ENCODE assay signal across 26 mouse cellular contexts in the genomic region with DNA sequence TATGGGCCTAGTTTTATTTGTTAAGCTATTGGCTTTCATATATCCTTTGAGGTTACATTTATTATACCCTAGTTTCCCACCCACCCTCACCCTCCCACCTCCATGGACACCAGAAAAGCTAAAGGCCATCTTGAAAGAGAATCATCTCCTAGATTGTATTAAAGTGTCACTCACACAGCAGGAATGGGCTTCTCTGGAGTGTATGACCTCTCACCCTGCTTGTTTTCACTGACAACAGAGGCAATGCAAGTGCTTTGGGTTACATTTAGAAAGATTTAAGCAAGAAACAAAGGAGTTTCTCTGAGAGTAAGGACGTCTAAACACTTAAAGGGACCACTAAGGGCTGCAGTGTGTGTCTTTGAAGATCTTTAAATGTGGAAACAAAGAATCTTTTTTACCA.
DNase-seq lines count a peak whose midpoint lies in the region; ATAC-seq lines count a peak whose summit lies in the region.
"Had no signal": no experiment of that assay in that cellular context is flagged by ENCODE, and none has a peak within 500 bp of the region (broad histone marks: within the 10 kb centered on the region; RNA-seq: fewer than 3 reads in every experiment).

No protein-coding gene starts in this region.

- no peaks in the 10 kb centered on the region; the same call in 1 of the 2 replicates for H3K27me3 ChIP-seq in midbrain, embryonic 10.5 days (ENCODE audit: low read depth, poor library complexity, severe bottlenecking)
- no peaks in the 10 kb centered on the region for H3K27me3 ChIP-seq in midbrain, embryonic 16.5 days (ENCODE audit: control insufficient read depth, insufficient read depth, low read depth, low read length)
- H3K27me3 ChIP-seq: CH12.LX; embryonic facial prominence, embryonic 12.5 days; forebrain, embryonic 13.5 days; forebrain, embryonic 15.5 days had no signal

- no peak for ATAC-seq in midbrain, embryonic 16.5 days
- ATAC-seq: activated CD4-positive, CD25-positive, alpha-beta regulatory T cell, adult 4 months; CD4-positive, CD25-positive, alpha-beta regulatory T cell, adult 4 months; forebrain, embryonic 13.5 days; forebrain, embryonic 15.5 days; forebrain, postnatal 0 days; Patski had no signal

- WGBS in midbrain, embryonic 10.5 days, result 2% methylated on average over 1 of the region's 1 CpGs
- WGBS in midbrain, embryonic 16.5 days, result 9% methylated on average over 1 of the region's 1 CpGs

- peaks cover 23% of the 10 kb centered on the region for H3K4me1 ChIP-seq in midbrain, embryonic 10.5 days
- no peaks in the 10 kb centered on the region for H3K4me1 ChIP-seq in midbrain, embryonic 16.5 days (ENCODE audit: control insufficient read depth, insufficient read depth, low read length)
- H3K4me1 ChIP-seq: embryonic facial prominence, embryonic 10.5 days; embryonic facial prominence, embryonic 12.5 days; forebrain, embryonic 13.5 days; forebrain, embryonic 15.5 days had no signal

- no peaks in the 10 kb centered on the region for H3K36me3 ChIP-seq in midbrain, embryonic 10.5 days
- no peaks in the 10 kb centered on the region for H3K36me3 ChIP-seq in midbrain, embryonic 16.5 days (ENCODE audit: control insufficient read depth, insufficient read depth, low read length)
- H3K36me3 ChIP-seq: embryonic facial prominence, embryonic 10.5 days; embryonic facial prominence, embryonic 12.5 days; forebrain, embryonic 15.5 days; G1E had no signal

- no peaks in the 10 kb centered on the region for H3K9me3 ChIP-seq in midbrain, embryonic 10.5 days (replicated peaks)
- no peaks in the 10 kb centered on the region for H3K9me3 ChIP-seq in midbrain, embryonic 16.5 days (replicated peaks; ENCODE audit: control insufficient read depth, low read length, poor library complexity, severe bottlenecking)
- H3K9me3 ChIP-seq: embryonic facial prominence, embryonic 10.5 days; embryonic facial prominence, embryonic 12.5 days; forebrain, embryonic 13.5 days; forebrain, embryonic 15.5 days had no signal

- H3K27ac ChIP-seq in midbrain, embryonic 10.5 days (replicated peaks), result peak overlapping the region; percentile 14; the same call in 1 of the 2 replicates
- H3K27ac ChIP-seq in midbrain, embryonic 16.5 days (ENCODE audit: low read length), result no peak overlapping the region
- H3K27ac ChIP-seq: embryonic facial prominence, embryonic 10.5 days; embryonic facial prominence, embryonic 12.5 days; forebrain, embryonic 13.5 days; forebrain, embryonic 15.5 days had no signal

- H3K9ac ChIP-seq in midbrain, embryonic 16.5 days (ENCODE audit: low read depth, low read length), result no peak overlapping the region
- H3K9ac ChIP-seq: embryonic facial prominence, embryonic 12.5 days; forebrain, embryonic 13.5 days; forebrain, embryonic 15.5 days; forebrain, postnatal 0 days had no signal

- H3K4me3 ChIP-seq in midbrain, embryonic 10.5 days, result no peak overlapping the region
- H3K4me3 ChIP-seq in midbrain, embryonic 16.5 days (ENCODE audit: low read depth, low read length), result no peak overlapping the region
- H3K4me3 ChIP-seq: embryonic facial prominence, embryonic 10.5 days; embryonic facial prominence, embryonic 12.5 days; forebrain, embryonic 13.5 days; forebrain, embryonic 15.5 days had no signal

- no peak for DNase-seq in midbrain, embryonic 10.5 days (ENCODE audit: low spot score)
- DNase-seq in embryo, embryonic 10 days (ENCODE audit: low spot score), result peak; percentile 68
- DNase-seq in embryo, embryonic 11 days, result peak; percentile 32
- peak; percentile 31 for DNase-seq in mesoderm, embryonic 11.5 days (ENCODE audit: low read depth, low spot score)
- no peak for DNase-seq in left cerebral cortex, adult 8-10 months (ENCODE audit: low spot score in 2 of 2)
- no peak for DNase-seq in thymus, postnatal 36 days
- DNase-seq: adrenal gland, adult 8-10 months; adrenal gland, postnatal 14 days; adrenal gland, postnatal 36 days; B cell, adult 2 months; cerebellum, adult 11-12 months; cerebellum, adult 2 months; cerebellum, adult 9-10 months; cerebellum, postnatal 10 days; cerebellum, postnatal 25 days; forebrain, postnatal 0 days had no signal

- no peak overlapping the region for H3K4me2 ChIP-seq in midbrain, embryonic 16.5 days (ENCODE audit: low read length)
- H3K4me2 ChIP-seq: embryonic facial prominence, embryonic 12.5 days; forebrain, embryonic 13.5 days; forebrain, embryonic 15.5 days had no signal

Comparison
In these comparisons a context has a peak if more than half of its experiments do, and no peak if none do; other contexts are left out.
1. DNase-seq: peak in embryo, embryonic 10 days (single experiment), embryo, embryonic 11 days (single experiment) and mesoderm, embryonic 11.5 days (single experiment); none in midbrain, embryonic 10.5 days (single experiment), left cerebral cortex, adult 8-10 months (0 of 2) and thymus, postnatal 36 days (0 of 2).